Mouse (Mus musculus): ENCODE results near the gene Magi1.
"Not testable (repeated sequence)": the region's sequence is repeated elsewhere in the genome, so short reads cannot be mapped to it uniquely, and the experiment has no call there.

Magi1 gene

DNA sequence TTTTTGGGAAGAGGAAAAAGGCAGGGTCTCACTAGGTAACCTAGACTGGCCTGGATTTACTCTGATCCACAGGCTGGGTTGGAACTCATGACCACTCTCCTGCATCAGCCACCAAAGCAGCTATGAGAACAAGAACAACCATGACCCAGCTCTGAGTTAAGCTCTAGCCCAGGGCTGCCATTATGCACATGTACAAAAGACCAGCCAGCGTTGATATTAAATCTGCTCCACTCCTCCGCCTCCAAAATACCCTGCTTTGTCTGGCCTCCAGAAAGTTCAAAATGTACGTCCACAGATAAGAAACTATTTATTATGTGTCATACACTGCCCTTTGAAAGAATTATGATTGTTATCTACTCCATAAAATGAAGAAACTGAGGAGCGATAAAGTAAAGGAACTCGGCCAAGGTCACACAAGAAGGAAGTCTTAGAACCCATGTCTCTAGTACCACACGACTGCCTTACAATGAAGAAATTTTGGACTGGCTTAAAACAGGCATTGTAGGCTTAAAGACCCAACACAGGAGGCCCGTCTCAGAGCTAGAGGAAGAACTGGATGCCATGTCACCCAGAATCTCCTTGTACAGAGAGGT lies 223.0 kb downstream of the Magi1 start:
- no peak for DNase-seq (ENCODE audit: low spot score)

DNA sequence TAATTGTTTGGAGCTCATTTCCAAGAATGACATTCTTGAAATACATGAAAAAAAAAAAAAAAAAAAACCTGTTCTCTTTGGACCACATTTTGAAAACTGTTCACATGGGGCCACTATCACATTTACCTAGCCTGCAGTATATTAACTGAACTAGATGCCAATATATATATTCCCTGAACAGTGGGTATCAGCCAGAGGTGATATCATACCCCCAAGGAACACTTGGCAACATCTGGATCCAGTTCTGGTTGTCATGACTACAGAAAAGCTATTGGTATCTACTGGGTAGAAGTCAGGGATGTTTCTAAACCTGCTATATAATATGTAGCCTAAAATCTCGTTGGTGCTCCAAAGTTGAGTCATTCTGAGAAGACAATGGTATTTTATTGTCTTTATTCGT lies 224.6 kb downstream of the Magi1 start:
- no peak for DNase-seq (ENCODE audit: low spot score)

DNA sequence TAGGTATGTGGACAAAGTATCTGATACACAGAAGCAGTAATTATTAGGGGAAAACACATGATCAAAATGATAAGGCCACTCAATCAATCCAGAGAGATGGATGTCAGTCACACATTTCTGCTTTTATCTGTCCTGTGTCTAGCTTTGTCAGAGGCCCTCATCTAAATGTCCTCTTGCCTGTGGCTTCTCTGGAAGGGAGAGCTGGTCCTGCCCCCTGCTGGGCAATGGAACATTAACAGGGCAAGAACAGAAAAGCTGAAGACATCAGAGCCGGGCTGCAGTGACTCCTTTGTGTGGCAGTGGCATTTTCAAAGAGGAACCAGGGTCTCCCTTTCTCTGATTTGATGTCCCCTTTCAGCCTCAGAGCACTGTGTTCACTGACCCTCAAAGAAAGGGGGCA lies 229.8 kb downstream of the Magi1 start:
- DNase-seq (ENCODE audit: low spot score): no peak

- DNase-seq (ENCODE audit: low spot score): no peak
Measured at GRCm38 (mm10) chr6:94045180-94045579, 238.5 kb downstream of the Magi1 start.

DNA sequence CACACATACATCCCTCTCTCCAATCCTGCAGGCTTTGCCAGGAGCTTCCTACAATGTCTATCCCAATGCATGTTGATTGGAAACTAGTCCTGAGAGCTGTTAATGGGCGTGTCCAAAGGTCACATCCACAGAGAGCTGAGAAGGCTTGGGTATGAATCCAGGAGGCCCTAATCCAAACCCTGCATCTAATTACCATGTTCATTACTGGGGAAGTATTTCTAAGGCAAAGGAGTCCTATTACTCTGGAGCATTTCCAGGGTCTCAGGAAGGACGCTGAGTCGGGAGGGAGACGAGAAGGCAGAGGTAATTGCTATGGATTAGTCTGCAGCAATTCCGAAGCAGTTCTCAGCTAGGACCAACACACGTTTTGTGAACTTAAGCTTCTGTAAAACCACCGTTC lies 240.3 kb downstream of the Magi1 start:
- no peak for DNase-seq (ENCODE audit: low spot score)

GRCm38 (mm10) chr6:94040093-94040492 lies 243.6 kb downstream of the Magi1 start:
- DNase-seq (ENCODE audit: low spot score): no peak

DNA sequence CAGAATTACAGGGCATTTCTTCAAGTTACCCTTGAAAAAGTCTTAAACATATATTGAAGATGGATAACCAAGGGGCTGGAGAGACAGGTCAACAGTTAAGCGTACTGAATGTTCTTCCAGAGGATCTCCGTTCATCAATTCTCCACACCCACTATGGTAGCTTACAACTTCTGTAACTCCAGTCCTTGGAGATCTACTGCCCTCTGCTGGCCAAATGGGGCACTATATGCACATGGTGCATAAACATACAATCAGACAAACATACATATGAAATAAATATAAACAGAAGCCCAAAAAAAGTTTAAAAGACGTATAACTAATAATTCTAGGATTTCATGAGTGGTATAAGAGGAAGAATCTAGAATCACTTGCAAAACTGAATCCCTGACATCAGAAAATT lies 244.8 kb downstream of the Magi1 start:
- no peak for DNase-seq (ENCODE audit: low spot score)

DNA sequence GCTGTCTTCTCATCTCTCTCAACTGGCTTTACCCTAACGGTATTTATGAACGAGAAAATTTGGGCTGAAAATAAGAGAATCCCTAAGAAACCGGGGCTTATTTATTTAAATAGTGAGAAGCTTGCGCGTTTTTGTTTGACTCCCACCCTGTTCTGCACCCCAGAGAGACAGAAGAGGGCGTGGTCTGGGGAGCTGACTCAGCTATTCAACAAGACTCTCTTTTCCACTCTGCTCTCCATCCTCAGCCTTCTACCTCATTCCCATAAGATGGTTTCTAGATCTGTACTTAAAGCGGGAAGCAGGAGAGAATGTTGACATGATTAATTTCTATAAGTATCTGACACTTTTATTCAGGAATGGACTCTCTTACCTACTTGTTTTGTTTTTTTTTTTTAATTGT lies 247.2 kb downstream of the Magi1 start:
- DNase-seq (ENCODE audit: low spot score): no peak

- no peak for DNase-seq (ENCODE audit: low spot score)
Measured at GRCm38 (mm10) chr6:94026361-94026760, 257.4 kb downstream of the Magi1 start.

GRCm38 (mm10) chr6:94022437-94022836 lies 261.3 kb downstream of the Magi1 start:
- DNase-seq (ENCODE audit: low spot score): no peak

- DNase-seq (ENCODE audit: low spot score): no peak
Measured at GRCm38 (mm10) chr6:94021239-94021962, 262.3 kb downstream of the Magi1 start.

GRCm38 (mm10) chr6:94020566-94020965 lies 263.2 kb downstream of the Magi1 start:
- DNase-seq (ENCODE audit: low spot score): no peak

DNA sequence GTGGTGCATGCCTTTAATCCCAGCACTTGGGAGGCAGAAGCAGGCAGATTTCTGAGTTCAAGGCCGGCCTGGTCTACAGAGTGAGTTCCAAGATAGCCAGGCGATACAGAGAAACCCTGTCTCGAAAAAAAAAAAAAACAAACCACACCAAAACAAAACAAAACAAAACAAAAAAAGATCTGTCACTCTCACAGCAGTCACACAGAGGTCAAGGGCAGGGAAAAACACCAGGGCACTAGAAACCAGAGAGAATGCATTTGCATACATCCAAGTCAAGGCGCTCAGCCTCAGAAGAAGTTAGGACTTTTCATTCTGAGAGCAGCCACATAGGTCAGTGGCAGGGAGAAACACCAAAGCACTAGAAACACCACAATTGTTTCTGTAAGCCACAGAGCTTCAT lies 263.8 kb downstream of the Magi1 start:
- no peak for DNase-seq (ENCODE audit: low spot score)

DNA sequence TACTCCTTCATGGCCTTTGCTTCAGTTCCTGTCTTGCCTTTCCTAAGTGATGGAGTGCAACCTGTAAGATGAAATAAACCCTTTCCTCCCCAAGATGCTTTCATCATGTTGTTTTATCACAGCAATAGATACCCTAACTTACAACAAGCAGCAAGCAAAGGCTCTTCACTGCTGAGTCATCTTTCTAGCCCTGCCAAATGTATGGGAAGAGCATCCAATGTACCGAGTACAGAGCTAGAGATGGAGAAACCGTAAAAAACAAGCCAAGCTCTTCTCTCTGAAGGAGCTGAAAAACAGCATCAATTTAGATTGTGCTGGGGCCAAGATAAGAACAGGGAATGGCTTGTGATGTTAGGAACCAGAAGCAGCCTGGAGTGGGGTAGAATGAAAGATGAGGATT lies 270.0 kb downstream of the Magi1 start:
- DNase-seq (ENCODE audit: low spot score): no peak

- DNase-seq (ENCODE audit: low spot score): no peak
Measured at GRCm38 (mm10) chr6:94011947-94012346, 271.8 kb downstream of the Magi1 start.

DNA sequence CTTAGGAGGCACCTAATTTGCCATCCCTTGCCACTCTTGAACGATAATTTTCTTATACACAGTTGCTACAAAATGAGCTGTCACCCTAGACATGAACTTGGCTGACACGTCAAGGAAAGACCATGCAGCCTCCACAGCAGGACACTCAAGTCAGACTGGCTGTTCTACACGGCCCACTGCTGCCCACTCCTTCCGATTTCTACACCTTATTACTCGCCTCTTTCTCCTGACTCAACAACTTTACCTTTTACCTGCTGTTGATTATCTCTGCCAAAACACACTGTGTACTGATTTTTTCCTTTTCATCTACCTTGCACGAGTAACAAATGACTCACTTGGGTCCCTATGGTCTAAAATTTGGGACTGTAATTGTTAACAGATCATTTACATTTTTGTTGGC lies 272.2 kb downstream of the Magi1 start:
- DNase-seq (ENCODE audit: low spot score): no peak

- no peak for DNase-seq (ENCODE audit: low spot score)
Measured at GRCm38 (mm10) chr6:94008577-94008976, 275.1 kb downstream of the Magi1 start.

GRCm38 (mm10) chr6:94003586-94003985 lies 280.1 kb downstream of the Magi1 start:
- not testable (repeated sequence) for DNase-seq (ENCODE audit: low spot score)

DNA sequence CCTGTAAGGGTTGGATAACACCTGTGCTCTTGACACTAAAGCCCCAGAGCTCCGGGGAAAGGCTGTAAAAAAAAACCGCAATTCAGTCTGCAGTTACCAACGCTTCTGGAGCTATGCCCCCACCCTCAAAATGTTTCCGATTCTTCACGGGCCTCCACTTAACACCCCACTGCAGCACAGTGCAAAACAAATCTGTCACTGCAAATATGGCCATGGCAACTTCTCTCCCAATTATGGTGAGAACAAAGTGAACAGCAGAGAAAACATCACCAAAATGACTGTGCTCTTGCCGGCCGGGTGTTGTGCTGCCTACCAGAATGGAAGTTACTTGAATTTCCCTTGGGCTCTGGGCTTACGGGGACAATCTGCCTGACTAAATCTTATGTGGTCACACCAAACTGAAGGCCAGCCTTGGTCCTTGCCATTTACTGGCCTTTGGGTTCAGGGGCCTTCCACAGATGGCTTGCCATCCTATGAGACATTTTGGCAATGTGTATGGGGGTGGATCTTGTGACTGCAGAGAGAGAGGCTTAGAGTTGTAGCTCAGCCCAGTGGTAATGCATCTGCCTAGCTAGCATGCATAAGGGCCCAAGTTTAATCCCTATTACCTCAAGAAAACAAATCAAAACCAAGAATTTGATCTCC lies 286.8 kb downstream of the Magi1 start:
- DNase-seq (ENCODE audit: low spot score): no peak

GRCm38 (mm10) chr6:93987561-93987960 lies 296.2 kb downstream of the Magi1 start:
- DNase-seq (ENCODE audit: low spot score): no peak

DNA sequence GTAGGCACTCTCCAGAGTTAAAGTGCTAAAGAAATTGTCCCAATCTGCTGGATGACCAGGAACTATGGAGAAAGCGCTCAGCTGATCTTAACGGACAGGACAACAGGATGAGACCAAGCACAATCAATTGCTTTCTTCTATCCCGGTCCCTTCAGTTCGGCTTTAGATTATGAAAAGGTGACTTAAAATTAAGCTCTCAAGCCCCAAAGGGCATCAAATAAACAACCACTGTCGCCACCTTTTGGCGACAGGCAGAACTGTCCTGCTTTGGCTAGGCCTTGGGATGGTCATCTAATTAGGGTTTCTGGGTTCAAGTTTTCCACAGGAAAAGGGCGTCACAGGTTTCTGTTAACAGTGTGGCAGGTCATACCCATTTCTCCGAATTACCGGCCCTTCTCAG lies 298.6 kb downstream of the Magi1 start:
- DNase-seq (ENCODE audit: low spot score): no peak

- DNase-seq (ENCODE audit: low spot score): no peak
Measured at GRCm38 (mm10) chr6:93983551-93983950, 300.2 kb downstream of the Magi1 start.

DNA sequence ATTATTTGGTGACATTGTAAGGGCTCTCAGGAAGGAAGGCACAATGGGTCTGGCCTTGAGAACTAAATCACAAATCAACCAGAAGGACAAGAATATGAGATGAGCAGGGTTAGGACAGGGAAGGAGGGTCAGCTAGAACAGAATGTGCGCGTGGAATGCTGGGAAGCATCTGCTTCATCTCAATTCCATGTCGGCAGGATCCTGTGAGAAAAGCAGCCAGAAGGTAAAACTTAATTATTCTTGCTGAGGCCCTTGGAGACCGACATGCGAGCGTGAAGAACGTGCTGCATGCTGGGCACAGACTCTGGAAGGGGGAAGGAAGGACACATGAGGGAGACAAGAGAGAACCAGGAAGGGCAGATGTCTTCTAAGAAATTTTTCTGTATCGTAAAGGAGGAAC lies 302.5 kb downstream of the Magi1 start:
- DNase-seq (ENCODE audit: low spot score): no peak

DNA sequence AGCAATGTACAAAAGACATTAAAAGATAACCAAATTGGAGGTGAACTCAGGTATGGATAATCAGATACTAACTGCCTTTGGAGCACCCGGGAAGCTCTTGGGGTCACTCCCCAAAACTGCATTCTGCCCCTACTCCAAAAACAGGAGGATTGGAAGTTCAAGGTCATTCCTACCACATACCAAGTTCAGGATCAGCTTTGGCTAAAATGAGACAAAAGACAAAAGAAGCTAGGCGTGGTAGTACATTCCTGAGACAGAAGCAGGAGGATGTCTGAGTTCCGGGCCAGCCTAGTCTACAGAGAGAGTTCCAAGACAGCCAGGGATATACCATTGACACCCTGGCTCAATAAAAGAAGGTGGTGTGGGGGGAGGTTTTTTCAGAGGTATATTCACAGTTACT lies 304.5 kb downstream of the Magi1 start:
- DNase-seq (ENCODE audit: low spot score): no peak

Data from yolk sac, embryonic 10.5 days (tissue).